Comparison of ENCODE assay signal across 9 mouse cellular contexts in genomic region chr11:4267202-4267578, GRCm38 (mm10). TPM values are rescaled to one million over a fixed set of nuclear protein-coding genes. Genes with fewer than 3 reads are reported as not detected.
DNase-seq lines count a peak whose midpoint lies in the region; ATAC-seq and TF ChIP-seq lines count a peak whose summit lies in the region.
"Had no signal": no experiment of that assay in that cellular context is flagged by ENCODE, and none has a peak within 500 bp of the region (broad histone marks: within the 10 kb centered on the region; RNA-seq: fewer than 3 reads in every experiment).

No protein-coding gene starts in this region.

- peak overlapping the region; percentile 94 for H3K4me2 ChIP-seq in kidney, postnatal 0 days (ENCODE audit: low read length)
- peak overlapping the region; percentile 84 for H3K4me2 ChIP-seq in hindbrain, embryonic 11.5 days (replicated peaks; ENCODE audit: low read depth, low read length)
- peak overlapping the region; percentile 80 for H3K4me2 ChIP-seq in midbrain, embryonic 11.5 days

- no peaks in the 10 kb centered on the region for H3K36me3 ChIP-seq in kidney, postnatal 0 days (ENCODE audit: insufficient read depth, low read length)
- H3K36me3 ChIP-seq in hindbrain, embryonic 11.5 days (ENCODE audit: control insufficient read depth, insufficient read depth, low read length) = no peaks in the 10 kb centered on the region
- H3K36me3 ChIP-seq in midbrain, embryonic 11.5 days (ENCODE audit: control insufficient read depth, insufficient read depth, low read length) = no peaks in the 10 kb centered on the region

- ATAC-seq in kidney, postnatal 0 days (replicated peaks; ENCODE audit: low FRiP score, low read depth) = no peak; the same call in 1 of the 2 replicates
- no peak for ATAC-seq in hindbrain, embryonic 11.5 days (ENCODE audit: low FRiP score)
- no peak for ATAC-seq in midbrain, embryonic 11.5 days (ENCODE audit: low FRiP score)

- no peak overlapping the region for H3K27ac ChIP-seq in kidney, postnatal 0 days
- no peak overlapping the region for H3K27ac ChIP-seq in hindbrain, embryonic 11.5 days (ENCODE audit: low read depth, low read length)
- no peak overlapping the region for H3K27ac ChIP-seq in midbrain, embryonic 11.5 days (ENCODE audit: low read depth, low read length)

- H3K4me1 ChIP-seq in kidney, postnatal 0 days (replicated peaks; ENCODE audit: insufficient read depth, low read length) = peaks cover 10% of the 10 kb centered on the region; the same call in 1 of the 2 replicates
- H3K4me1 ChIP-seq in hindbrain, embryonic 11.5 days (replicated peaks; ENCODE audit: control insufficient read depth, insufficient read depth, low read length) = 0 out of 2 replicates have a peak, but pooled peaks cover 2% of the 10 kb centered on the region
- 0 out of 2 replicates have a peak, but pooled peaks cover 8% of the 10 kb centered on the region for H3K4me1 ChIP-seq in midbrain, embryonic 11.5 days (ENCODE audit: control insufficient read depth, insufficient read depth, low read length)

- peak overlapping the region; percentile 65 for H3K9ac ChIP-seq in kidney, postnatal 0 days (ENCODE audit: low read depth, low read length)
- no peak overlapping the region for H3K9ac ChIP-seq in hindbrain, embryonic 11.5 days (ENCODE audit: low read depth, low read length)
- no peak overlapping the region for H3K9ac ChIP-seq in midbrain, embryonic 11.5 days (ENCODE audit: low read length)

- H3K9me3 ChIP-seq in kidney, postnatal 0 days (replicated peaks; ENCODE audit: low read length) = no peaks in the 10 kb centered on the region
- H3K9me3 ChIP-seq in hindbrain, embryonic 11.5 days (ENCODE audit: control insufficient read depth, low read length) = no peaks in the 10 kb centered on the region
- no peaks in the 10 kb centered on the region for H3K9me3 ChIP-seq in midbrain, embryonic 11.5 days (ENCODE audit: control insufficient read depth, low read length)

- WGBS in kidney, postnatal 0 days = 3% methylated on average over 13 of the region's 13 CpGs
- 11% methylated on average over 13 of the region's 13 CpGs for WGBS in hindbrain, embryonic 11.5 days
- WGBS in midbrain, embryonic 11.5 days = 4% methylated on average over 13 of the region's 13 CpGs

- no peak for TF ChIP-seq CTCF in kidney, postnatal 0 days (IDR thresholded peaks at IDR 0.05; ENCODE audit: low read depth)

- H3K27me3 ChIP-seq in kidney, postnatal 0 days (ENCODE audit: insufficient read depth, low read length) = no peaks in the 10 kb centered on the region
- H3K27me3 ChIP-seq in hindbrain, embryonic 11.5 days (ENCODE audit: control insufficient read depth, insufficient read depth, low read length) = peaks cover 36% of the 10 kb centered on the region
- H3K27me3 ChIP-seq in midbrain, embryonic 11.5 days (ENCODE audit: control insufficient read depth, insufficient read depth, low read length) = peaks cover 34% of the 10 kb centered on the region

- peak overlapping the region; percentile 55 for H3K4me3 ChIP-seq in kidney, postnatal 0 days (replicated peaks; ENCODE audit: low read depth, low read length)
- H3K4me3 ChIP-seq in hindbrain, embryonic 11.5 days (ENCODE audit: low read depth, low read length) = peak overlapping the region; percentile 44
- H3K4me3 ChIP-seq in midbrain, embryonic 11.5 days (ENCODE audit: low read depth, low read length) = peak overlapping the region; percentile 43

- DNase-seq in kidney, postnatal 0 days (ENCODE audit: low spot score) = no peak
- no peak for DNase-seq in kidney, postnatal 14 days
- peak; percentile 68 for DNase-seq in R1 (ENCODE audit: low read depth, low spot score)
- no peak for DNase-seq in hindbrain, embryonic 11.5 days (ENCODE audit: low spot score)
- DNase-seq in midbrain, embryonic 11.5 days (ENCODE audit: low spot score, missing footprints) = no peak
- no peak for DNase-seq in retina, postnatal 1 day
- no peak for DNase-seq in embryo, embryonic 10.5 days (ENCODE audit: low spot score)
- no peak for DNase-seq in frontal cortex, postnatal 14 days (ENCODE audit: low spot score in 2 of 2)
- DNase-seq: right cerebral cortex, postnatal 4 days had no signal

RNA-seq across cellular contexts. Expression of gene Lif, which starts 9.8 kb away (rescaled TPM):
- 0.11 and 0.24 TPM in 2 replicates for polyA plus RNA-seq in kidney, postnatal 0 days (2015; fragmentation: Nextera tagmentation; extraction: Ambion mirVana)
- not detected in 2 replicates for polyA plus RNA-seq in hindbrain, embryonic 11.5 days (2014; fragmentation: Nextera tagmentation; extraction: Ambion mirVana)
- not detected in 2 replicates for polyA plus RNA-seq in midbrain, embryonic 11.5 days (2014; fragmentation: Nextera tagmentation; extraction: Ambion mirVana)

RNA-seq across cellular contexts. Expression of gene Osm, which starts 31.0 kb away (rescaled TPM):
- 0.09 and 0.11 TPM in 2 replicates for polyA plus RNA-seq in kidney, postnatal 0 days (2015; fragmentation: Nextera tagmentation; extraction: Ambion mirVana)
- polyA plus RNA-seq in hindbrain, embryonic 11.5 days (2014; fragmentation: Nextera tagmentation; extraction: Ambion mirVana) = not detected in 2 replicates
- not detected in 2 replicates for polyA plus RNA-seq in midbrain, embryonic 11.5 days (2014; fragmentation: Nextera tagmentation; extraction: Ambion mirVana)

RNA-seq across cellular contexts. Expression of gene Castor1, which starts 49.2 kb away (rescaled TPM):
- polyA plus RNA-seq in kidney, postnatal 0 days (2015; fragmentation: Nextera tagmentation; extraction: Ambion mirVana) = 6.5 and 6.7 TPM in 2 replicates
- polyA plus RNA-seq in hindbrain, embryonic 11.5 days (2014; fragmentation: Nextera tagmentation; extraction: Ambion mirVana) = 2.1 and 3.4 TPM in 2 replicates
- polyA plus RNA-seq in midbrain, embryonic 11.5 days (2014; fragmentation: Nextera tagmentation; extraction: Ambion mirVana) = 2.5 and 2.7 TPM in 2 replicates
